Mouse (Mus musculus) lung, postnatal 0 days (tissue): ENCODE data around the gene Evx2.

Experiments
- CTCF ChIP-seq: IDR thresholded peaks from 2 replicates; pipeline ENCODE4 v1.5.1; 2016; ENCODE audit warnings: antibody characterized with exemption, mild to moderate bottlenecking
- EP300 ChIP-seq: IDR thresholded peaks from 2 replicates; pipeline ENCODE4 v1.6.1; 2016; ENCODE audit warnings: antibody characterized with exemption, mild to moderate bottlenecking, control low read depth

DNA sequence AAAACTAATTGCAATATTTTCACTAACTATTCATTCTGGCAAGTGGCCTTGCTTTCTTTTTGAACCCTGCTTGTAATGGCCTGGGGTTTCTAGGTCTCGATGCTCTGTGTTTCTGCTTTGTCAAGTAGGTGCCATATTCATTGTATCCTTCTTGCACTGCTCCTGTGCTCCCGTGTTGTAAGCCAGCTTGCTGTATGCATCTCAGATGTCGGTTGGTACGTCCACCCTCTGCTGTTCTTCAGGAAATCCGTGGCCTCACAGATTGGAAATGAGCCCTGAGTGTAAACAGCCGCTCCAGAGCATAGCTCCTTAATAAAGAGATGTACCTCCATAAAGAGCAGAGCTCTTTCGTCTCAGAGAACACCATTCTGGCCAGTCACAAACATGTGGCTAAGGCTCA lies 48.2 kb upstream of the Evx2 start:
- TF ChIP-seq CTCF (no peak), EP300 (no peak)
